Mouse (Mus musculus): ENCODE data around the gene B230104I21Rik. TPM values are rescaled to one million over a fixed set of nuclear protein-coding genes. Genes with fewer than 3 reads are reported as not detected.

Gene B230104I21Rik
- polyA plus RNA-seq, 1 experiment = not detected

- H3K36me3 ChIP-seq (ENCODE audit: control insufficient read depth, insufficient read depth, low read length) = no peaks in the 10 kb centered on the region
- no peak for DNase-seq
- H3K27me3 ChIP-seq (ENCODE audit: control insufficient read depth, insufficient read depth, low read length) = no peaks in the 10 kb centered on the region
- H3K27ac ChIP-seq (ENCODE audit: control insufficient read depth, insufficient read depth, low read length) = no peak overlapping the region
- 93% methylated on average over 9 of the region's 9 CpGs for WGBS
- TF ChIP-seq CTCF (IDR thresholded peaks at IDR 0.05; ENCODE audit: borderline replicate concordance, control insufficient read depth, extremely low read depth, insufficient read depth, low read length, poor library complexity) = no peak
- TF ChIP-seq POLR2A (IDR thresholded peaks at IDR 0.05; ENCODE audit: control insufficient read depth, extremely low read depth, insufficient read depth, low read length, poor library complexity) = no peak
- H3K4me1 ChIP-seq (replicated peaks; ENCODE audit: control insufficient read depth, insufficient read depth, low read length) = no peaks in the 10 kb centered on the region
- no peak overlapping the region for H3K4me3 ChIP-seq (ENCODE audit: control insufficient read depth, insufficient read depth, low read length)
Observed at GRCm38 (mm10) chr4:154359762-154360300, 23.9 kb downstream of the B230104I21Rik start.

DNA sequence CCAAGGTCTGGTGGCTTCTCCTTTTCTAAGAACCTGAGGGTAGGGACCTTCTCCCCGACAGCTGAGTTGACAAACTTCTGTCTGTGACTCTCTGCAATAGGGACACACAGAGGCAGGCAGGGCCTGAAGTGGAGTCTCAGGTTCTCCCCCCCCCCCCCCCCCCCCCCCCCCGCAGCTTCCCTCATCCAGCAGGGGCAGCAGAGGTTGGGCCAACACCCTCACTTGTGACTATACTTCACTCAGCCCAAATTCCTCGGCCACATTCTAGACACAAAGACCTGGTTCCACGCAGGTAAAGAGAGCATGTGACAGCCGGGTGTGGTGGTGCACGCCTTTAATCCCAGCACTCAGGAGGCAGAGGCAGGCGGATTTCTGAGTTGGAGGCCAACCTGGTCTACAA lies 24.5 kb downstream of the B230104I21Rik start:
- WGBS = 93% methylated on average over 6 of the region's 7 CpGs
- TF ChIP-seq POLR2A (IDR thresholded peaks at IDR 0.05; ENCODE audit: control insufficient read depth, extremely low read depth, insufficient read depth, low read length, poor library complexity) = no peak
- TF ChIP-seq CTCF (IDR thresholded peaks at IDR 0.05; ENCODE audit: borderline replicate concordance, control insufficient read depth, extremely low read depth, insufficient read depth, low read length, poor library complexity) = no peak
- Histone ChIP-seq H3K4me3 (ENCODE audit: control insufficient read depth, insufficient read depth, low read length) (no peak overlapping the region), H3K27ac (ENCODE audit: control insufficient read depth, insufficient read depth, low read length) (no peak overlapping the region), H3K36me3 (ENCODE audit: control insufficient read depth, insufficient read depth, low read length) (no peaks in the 10 kb centered on the region), H3K4me1 (replicated peaks; ENCODE audit: control insufficient read depth, insufficient read depth, low read length) (no peaks in the 10 kb centered on the region), H3K27me3 (ENCODE audit: control insufficient read depth, insufficient read depth, low read length) (no peaks in the 10 kb centered on the region)
- no peak for DNase-seq

DNA sequence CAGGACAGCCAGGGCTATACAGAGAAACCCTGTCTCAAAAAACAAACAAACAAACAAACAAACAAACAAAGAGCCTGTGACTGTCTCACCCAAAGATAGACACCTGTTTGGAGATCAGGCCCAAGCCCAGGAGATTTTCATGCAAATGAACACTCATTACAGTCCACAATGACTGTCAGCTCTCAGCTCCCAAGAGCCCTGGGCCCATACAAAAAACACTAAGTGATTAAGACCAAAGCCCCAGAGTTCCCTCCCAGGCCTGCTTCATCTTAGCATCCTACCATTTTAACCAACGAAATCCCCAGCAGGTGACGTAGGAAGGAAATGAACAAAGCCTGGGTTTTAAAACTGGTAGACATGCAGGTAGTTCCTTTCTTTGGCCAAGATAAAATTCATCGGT lies 24.9 kb downstream of the B230104I21Rik start:
- Histone ChIP-seq H3K4me3 (ENCODE audit: control insufficient read depth, insufficient read depth, low read length) (no peak overlapping the region), H3K4me1 (replicated peaks; ENCODE audit: control insufficient read depth, insufficient read depth, low read length) (no peaks in the 10 kb centered on the region), H3K36me3 (ENCODE audit: control insufficient read depth, insufficient read depth, low read length) (no peaks in the 10 kb centered on the region), H3K27ac (ENCODE audit: control insufficient read depth, insufficient read depth, low read length) (no peak overlapping the region), H3K27me3 (ENCODE audit: control insufficient read depth, insufficient read depth, low read length) (no peaks in the 10 kb centered on the region)
- WGBS = 91% methylated on average over 3 of the region's 3 CpGs
- no peak for DNase-seq
- no peak for TF ChIP-seq CTCF (IDR thresholded peaks at IDR 0.05; ENCODE audit: borderline replicate concordance, control insufficient read depth, extremely low read depth, insufficient read depth, low read length, poor library complexity)
- no peak for TF ChIP-seq POLR2A (IDR thresholded peaks at IDR 0.05; ENCODE audit: control insufficient read depth, extremely low read depth, insufficient read depth, low read length, poor library complexity)

DNA sequence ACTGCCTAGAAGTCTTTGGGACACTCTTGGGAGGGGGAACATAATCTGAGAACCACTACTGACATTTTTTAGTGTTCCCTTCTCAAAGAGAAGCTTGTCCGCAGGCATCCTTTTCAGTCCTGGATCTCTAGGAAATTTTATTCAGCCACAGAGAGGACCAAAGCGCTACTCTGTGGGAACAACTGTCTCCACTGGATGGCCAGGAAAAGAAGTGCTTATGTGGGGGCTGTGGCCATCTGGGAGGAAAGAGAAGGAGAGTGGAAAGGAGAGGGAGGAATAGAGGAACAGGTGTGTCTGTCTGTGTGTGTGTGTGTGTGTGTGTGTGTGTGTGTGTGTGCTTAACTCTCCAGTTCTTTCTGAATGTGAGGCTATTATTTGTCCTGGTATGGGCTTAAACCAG lies 28.8 kb downstream of the B230104I21Rik start:
- no peak overlapping the region for H3K27ac ChIP-seq (ENCODE audit: control insufficient read depth, insufficient read depth, low read length)
- H3K4me3 ChIP-seq (ENCODE audit: control insufficient read depth, insufficient read depth, low read length) = no peak overlapping the region
- H3K27me3 ChIP-seq (ENCODE audit: control insufficient read depth, insufficient read depth, low read length) = no peaks in the 10 kb centered on the region
- H3K36me3 ChIP-seq (ENCODE audit: control insufficient read depth, insufficient read depth, low read length) = no peaks in the 10 kb centered on the region
- WGBS = 98% methylated on average over 2 of the region's 2 CpGs
- DNase-seq = no peak
- no peaks in the 10 kb centered on the region for H3K4me1 ChIP-seq (replicated peaks; ENCODE audit: control insufficient read depth, insufficient read depth, low read length)
- TF ChIP-seq POLR2A (IDR thresholded peaks at IDR 0.05; ENCODE audit: control insufficient read depth, extremely low read depth, insufficient read depth, low read length, poor library complexity) = no peak
- no peak for TF ChIP-seq CTCF (IDR thresholded peaks at IDR 0.05; ENCODE audit: borderline replicate concordance, control insufficient read depth, extremely low read depth, insufficient read depth, low read length, poor library complexity)

DNA sequence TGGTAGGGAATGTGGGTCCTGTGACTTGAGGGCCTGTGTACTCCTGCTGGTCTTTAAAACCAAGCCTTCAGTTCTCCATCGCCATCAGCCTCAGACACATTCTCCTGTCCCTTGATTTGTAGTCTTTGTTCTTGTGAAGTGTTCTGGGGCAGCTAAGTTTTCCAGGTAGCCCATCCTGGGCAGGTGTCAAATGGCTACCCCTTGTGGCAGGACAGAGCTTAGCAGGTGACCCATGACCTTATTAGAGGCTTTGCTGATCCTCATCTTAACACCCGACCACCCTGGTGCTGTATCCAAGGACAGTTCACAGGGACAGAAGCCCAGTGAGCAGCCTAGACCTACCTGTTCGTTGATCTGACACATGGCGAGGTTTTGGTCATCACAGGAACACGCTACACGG lies 30.9 kb downstream of the B230104I21Rik start:
- H3K27ac ChIP-seq (ENCODE audit: control insufficient read depth, insufficient read depth, low read length) = no peak overlapping the region
- H3K4me3 ChIP-seq (ENCODE audit: control insufficient read depth, insufficient read depth, low read length) = no peak overlapping the region
- TF ChIP-seq POLR2A (IDR thresholded peaks at IDR 0.05; ENCODE audit: control insufficient read depth, extremely low read depth, insufficient read depth, low read length, poor library complexity) (no peak), CTCF (IDR thresholded peaks at IDR 0.05; ENCODE audit: borderline replicate concordance, control insufficient read depth, extremely low read depth, insufficient read depth, low read length, poor library complexity) (no peak)
- no peaks in the 10 kb centered on the region for H3K27me3 ChIP-seq (ENCODE audit: control insufficient read depth, insufficient read depth, low read length)
- no peaks in the 10 kb centered on the region for H3K4me1 ChIP-seq (replicated peaks; ENCODE audit: control insufficient read depth, insufficient read depth, low read length)
- H3K36me3 ChIP-seq (ENCODE audit: control insufficient read depth, insufficient read depth, low read length) = no peaks in the 10 kb centered on the region
- 90% methylated on average over 6 of the region's 6 CpGs for WGBS
- no peak for DNase-seq

DNA sequence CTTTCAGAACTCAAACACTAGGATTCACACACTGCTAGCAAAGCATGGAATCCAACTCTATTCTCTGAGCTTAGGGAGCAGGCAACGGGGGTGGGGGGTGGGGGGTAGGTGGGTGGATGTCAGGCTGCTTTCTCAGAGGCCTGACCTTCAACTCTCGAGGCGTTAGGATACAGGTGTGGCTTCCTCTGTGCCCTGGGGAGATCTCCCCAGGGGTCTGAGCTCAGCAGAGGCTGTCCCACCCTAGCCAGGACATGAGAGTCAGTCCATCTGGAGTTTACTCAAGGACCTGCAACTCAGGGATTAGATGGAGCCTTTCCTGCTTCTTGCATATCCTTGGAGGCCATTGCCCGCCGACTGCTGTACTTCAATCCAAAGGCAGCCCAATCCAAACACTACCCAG lies 33.2 kb downstream of the B230104I21Rik start:
- 86% methylated on average over 5 of the region's 5 CpGs for WGBS
- Histone ChIP-seq H3K36me3 (ENCODE audit: control insufficient read depth, insufficient read depth, low read length) (no peaks in the 10 kb centered on the region), H3K4me3 (ENCODE audit: control insufficient read depth, insufficient read depth, low read length) (no peak overlapping the region), H3K4me1 (replicated peaks; ENCODE audit: control insufficient read depth, insufficient read depth, low read length) (no peaks in the 10 kb centered on the region), H3K27ac (ENCODE audit: control insufficient read depth, insufficient read depth, low read length) (no peak overlapping the region), H3K27me3 (ENCODE audit: control insufficient read depth, insufficient read depth, low read length) (no peaks in the 10 kb centered on the region)
- DNase-seq = no peak
- no peak for TF ChIP-seq POLR2A (IDR thresholded peaks at IDR 0.05; ENCODE audit: control insufficient read depth, extremely low read depth, insufficient read depth, low read length, poor library complexity)
- TF ChIP-seq CTCF (IDR thresholded peaks at IDR 0.05; ENCODE audit: borderline replicate concordance, control insufficient read depth, extremely low read depth, insufficient read depth, low read length, poor library complexity) = no peak

DNA sequence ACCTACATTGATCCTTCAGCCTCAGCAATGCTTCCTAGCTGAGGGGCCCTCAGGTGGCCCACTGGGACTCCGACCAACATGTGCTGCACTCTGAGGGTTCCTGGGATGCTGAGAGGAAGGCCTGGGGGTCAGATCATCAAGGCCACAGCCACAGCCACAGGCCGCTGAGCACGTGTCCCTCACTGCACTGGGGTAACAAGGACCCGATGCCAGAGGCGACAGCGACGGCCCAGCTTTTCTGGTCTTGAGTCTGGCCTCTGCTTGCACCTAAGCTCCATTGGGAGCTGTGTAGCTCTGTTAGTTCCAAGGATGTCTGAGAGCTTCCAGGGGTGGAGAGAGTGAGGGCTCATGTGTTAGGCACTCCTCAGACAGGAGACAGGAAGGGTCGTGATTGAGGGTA lies 34.9 kb downstream of the B230104I21Rik start:
- Histone ChIP-seq H3K4me1 (replicated peaks; ENCODE audit: control insufficient read depth, insufficient read depth, low read length) (no peaks in the 10 kb centered on the region), H3K27me3 (ENCODE audit: control insufficient read depth, insufficient read depth, low read length) (no peaks in the 10 kb centered on the region; the same call in 1 of the 2 replicates), H3K27ac (ENCODE audit: control insufficient read depth, insufficient read depth, low read length) (no peak overlapping the region), H3K36me3 (ENCODE audit: control insufficient read depth, insufficient read depth, low read length) (no peaks in the 10 kb centered on the region), H3K4me3 (ENCODE audit: control insufficient read depth, insufficient read depth, low read length) (no peak overlapping the region)
- 92% methylated on average over 8 of the region's 8 CpGs for WGBS
- TF ChIP-seq CTCF (IDR thresholded peaks at IDR 0.05; ENCODE audit: borderline replicate concordance, control insufficient read depth, extremely low read depth, insufficient read depth, low read length, poor library complexity) (no peak), POLR2A (IDR thresholded peaks at IDR 0.05; ENCODE audit: control insufficient read depth, extremely low read depth, insufficient read depth, low read length, poor library complexity) (no peak)
- no peak for DNase-seq

All from thymus, adult 2 months (tissue).